Mouse (Mus musculus): ENCODE data around the gene Slc9a1. TPM values are rescaled to one million over a fixed set of nuclear protein-coding genes. Genes with fewer than 3 reads are reported as not detected.

Slc9a1 gene
- polyA plus RNA-seq, 1 experiment from 2014 or later = 6.9 TPM

DNA sequence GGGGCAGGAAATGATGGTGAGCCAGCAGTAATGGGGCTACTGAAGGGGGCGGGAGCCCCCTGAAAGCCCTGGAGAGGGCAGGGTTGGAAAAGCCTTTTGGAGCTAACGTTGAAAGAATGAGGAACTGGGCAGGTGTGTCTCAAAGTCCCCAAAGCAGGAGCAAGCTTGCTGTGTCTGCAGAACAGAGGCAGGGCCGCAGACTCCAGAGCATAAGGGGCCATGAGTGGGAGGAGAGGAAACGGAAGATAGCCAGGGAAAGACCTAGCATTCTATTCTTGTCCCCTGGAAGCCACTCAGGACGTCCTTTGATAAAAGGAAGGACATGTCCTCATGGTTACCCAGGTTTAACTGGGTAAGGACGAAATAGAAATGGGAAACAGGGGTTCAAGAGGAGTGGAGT, 93.7 kb downstream of the Slc9a1 start:
- DNase-seq (ENCODE audit: low spot score) (no peak), ATAC-seq (ENCODE audit: insufficient read depth, low FRiP score, low TSS enrichment) (no peak)
- H3K9me3 ChIP-seq (ENCODE audit: control insufficient read depth, low read length) = no peaks in the 10 kb centered on the region
- H3K9ac ChIP-seq (ENCODE audit: low read length) = no peak overlapping the region
- 65% methylated on average over 6 of the region's 6 CpGs for WGBS
- H3K27me3 ChIP-seq (ENCODE audit: control insufficient read depth, insufficient read depth, low read length) = no peaks in the 10 kb centered on the region
- no peak overlapping the region for H3K4me3 ChIP-seq (ENCODE audit: low read depth, low read length)
- H3K4me1 ChIP-seq (ENCODE audit: control insufficient read depth, insufficient read depth, low read length) = no peaks in the 10 kb centered on the region
- H3K27ac ChIP-seq (ENCODE audit: low read depth, low read length) = no peak overlapping the region
- H3K36me3 ChIP-seq (ENCODE audit: control insufficient read depth, insufficient read depth, low read length) = no peaks in the 10 kb centered on the region
- no peak overlapping the region for H3K4me2 ChIP-seq (ENCODE audit: low read depth)

DNA sequence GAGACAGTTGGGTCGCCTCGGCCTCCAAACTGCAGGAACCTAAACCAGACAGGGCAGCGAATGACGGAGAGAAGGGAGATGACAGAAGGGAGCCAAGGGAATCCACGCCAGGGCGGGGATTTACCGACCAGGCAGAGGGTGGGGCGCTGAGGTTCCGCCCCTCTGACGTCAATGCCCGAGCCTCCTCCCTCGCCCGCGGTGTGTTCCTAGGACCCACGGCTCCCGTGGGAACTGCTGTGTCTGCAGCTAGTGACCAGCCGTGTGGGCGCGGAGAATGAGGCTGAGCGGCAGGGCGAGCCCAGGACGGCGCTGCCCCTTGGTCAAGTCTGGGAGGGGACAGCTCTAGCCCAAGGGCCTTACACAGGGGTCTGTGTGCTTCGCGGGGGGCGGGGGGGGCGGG, 98.6 kb downstream of the Slc9a1 start:
- no peaks in the 10 kb centered on the region for H3K36me3 ChIP-seq (ENCODE audit: control insufficient read depth, insufficient read depth, low read length)
- peak overlapping the region; percentile 41 for H3K4me3 ChIP-seq (ENCODE audit: low read depth, low read length)
- H3K9me3 ChIP-seq (ENCODE audit: control insufficient read depth, low read length) = no peaks in the 10 kb centered on the region
- ATAC-seq (ENCODE audit: insufficient read depth, low FRiP score, low TSS enrichment) (peak; percentile 41; the same call in 1 of the 2 replicates), DNase-seq (ENCODE audit: low spot score) (peak; percentile 79)
- WGBS = 0% methylated on average over 26 of the region's 27 CpGs
- peak overlapping the region; percentile 3; the same call in 1 of the 2 replicates for H3K9ac ChIP-seq (ENCODE audit: low read length)
- H3K4me1 ChIP-seq (ENCODE audit: control insufficient read depth, insufficient read depth, low read length) = no peaks in the 10 kb centered on the region
- no peak overlapping the region for H3K27ac ChIP-seq (ENCODE audit: low read depth, low read length)
- H3K4me2 ChIP-seq (ENCODE audit: low read depth) = peak overlapping the region; percentile 83
- H3K27me3 ChIP-seq (ENCODE audit: control insufficient read depth, insufficient read depth, low read length) = peaks cover 3% of the 10 kb centered on the region; the same call in 1 of the 2 replicates

DNA sequence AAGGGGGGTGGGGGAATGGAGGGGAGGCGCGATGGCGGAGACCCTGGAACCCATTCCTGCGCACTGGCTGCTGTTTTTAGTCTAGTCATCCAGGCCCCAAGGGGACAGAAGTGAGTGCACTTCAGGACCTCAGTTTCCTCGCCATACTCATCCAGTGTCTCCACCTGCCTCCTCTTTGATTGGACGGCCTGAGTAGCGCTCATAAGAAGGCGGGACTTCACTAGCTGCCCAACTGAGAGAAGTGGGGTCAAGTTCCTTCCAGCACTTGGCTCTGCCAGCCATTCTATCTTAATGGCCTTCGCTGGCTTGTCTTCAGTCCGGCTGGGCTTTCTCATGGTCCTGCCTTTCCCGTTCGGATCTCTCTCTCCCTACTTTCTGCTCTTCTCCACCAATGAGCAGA, 99.6 kb downstream of the Slc9a1 start:
- no peak overlapping the region for H3K27ac ChIP-seq (ENCODE audit: low read depth, low read length)
- H3K4me1 ChIP-seq (ENCODE audit: control insufficient read depth, insufficient read depth, low read length) = no peaks in the 10 kb centered on the region
- DNase-seq (ENCODE audit: low spot score) (no peak), ATAC-seq (ENCODE audit: insufficient read depth, low FRiP score, low TSS enrichment) (no peak)
- 13% methylated on average over 12 of the region's 12 CpGs for WGBS
- H3K27me3 ChIP-seq (ENCODE audit: control insufficient read depth, insufficient read depth, low read length) = peaks cover 3% of the 10 kb centered on the region; the same call in 1 of the 2 replicates
- H3K4me2 ChIP-seq (ENCODE audit: low read depth) = no peak overlapping the region
- no peak overlapping the region for H3K9ac ChIP-seq (ENCODE audit: low read length)
- no peaks in the 10 kb centered on the region for H3K36me3 ChIP-seq (ENCODE audit: control insufficient read depth, insufficient read depth, low read length)
- H3K4me3 ChIP-seq (ENCODE audit: low read depth, low read length) = no peak overlapping the region
- no peaks in the 10 kb centered on the region for H3K9me3 ChIP-seq (ENCODE audit: control insufficient read depth, low read length)

DNA sequence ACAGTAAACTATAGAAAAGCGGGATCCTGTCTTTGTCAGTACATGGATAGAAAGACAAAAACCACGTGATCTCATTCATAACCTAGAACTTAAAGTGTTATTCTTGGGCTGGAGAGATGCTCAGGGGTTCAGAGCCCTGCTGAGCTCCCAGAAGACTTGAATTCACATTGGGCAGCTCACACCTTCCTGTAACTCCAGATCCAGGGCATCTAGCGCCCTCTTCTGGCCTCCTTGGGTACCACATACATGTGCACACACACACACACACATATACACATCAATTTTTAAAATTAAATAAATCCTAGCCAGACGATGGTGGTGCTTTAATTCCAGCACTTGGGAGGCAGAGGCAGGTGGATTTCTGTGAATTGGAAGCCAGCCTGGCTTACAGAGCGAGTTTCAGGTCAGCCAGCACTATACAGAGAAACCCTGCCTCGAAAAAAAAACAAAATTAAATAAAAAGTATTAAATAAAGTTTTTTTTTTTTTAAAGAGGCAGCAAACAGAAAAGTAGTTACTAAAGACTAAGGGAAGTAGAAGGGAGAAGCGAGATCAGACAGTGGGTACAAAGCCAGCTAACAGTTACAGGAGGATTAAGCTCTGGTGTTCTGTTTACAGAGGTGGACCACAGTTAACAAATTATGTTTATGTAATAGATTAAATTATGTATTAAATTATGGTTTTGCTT, 101.8 kb downstream of the Slc9a1 start:
- Histone ChIP-seq H3K4me2 (ENCODE audit: low read depth) (no peak overlapping the region), H3K4me3 (ENCODE audit: low read depth, low read length) (no peak overlapping the region), H3K27me3 (ENCODE audit: control insufficient read depth, insufficient read depth, low read length) (peaks cover 3% of the 10 kb centered on the region; the same call in 1 of the 2 replicates), H3K9ac (ENCODE audit: low read length) (no peak overlapping the region), H3K4me1 (ENCODE audit: control insufficient read depth, insufficient read depth, low read length) (no peaks in the 10 kb centered on the region), H3K27ac (ENCODE audit: low read depth, low read length) (no peak overlapping the region), H3K36me3 (ENCODE audit: control insufficient read depth, insufficient read depth, low read length) (no peaks in the 10 kb centered on the region), H3K9me3 (ENCODE audit: control insufficient read depth, low read length) (no peaks in the 10 kb centered on the region)
- ATAC-seq (ENCODE audit: insufficient read depth, low FRiP score, low TSS enrichment) = no peak
- 81% methylated on average over 7 of the region's 7 CpGs for WGBS
- DNase-seq (ENCODE audit: low spot score) = no peak

Small RNAs within 50 kb of the gene (microRNA-seq; reads per million reads assigned to microRNA genes)
- gene Mir5122 = 0.78 reads per million

Other genes starting within 250 kb of the Slc9a1 start
- 33.0 and 39.0 TPM in 2 replicates for gene Wasf2, start 239.2 kb upstream of the Slc9a1 start, polyA plus RNA-seq (2014; fragmentation: Nextera tagmentation; extraction: Ambion mirVana)
- 0.32 and 0.62 TPM in 2 replicates for gene Cd164l2, start 157.6 kb upstream of the Slc9a1 start, polyA plus RNA-seq (2014; fragmentation: Nextera tagmentation; extraction: Ambion mirVana)
- gene Gpr3, start 157.2 kb upstream of the Slc9a1 start, polyA plus RNA-seq (2014; fragmentation: Nextera tagmentation; extraction: Ambion mirVana) = 0.45 and 0.49 TPM in 2 replicates
- 1.5 and 2.7 TPM in 2 replicates for gene Map3k6, start 128.9 kb upstream of the Slc9a1 start, polyA plus RNA-seq (2014; fragmentation: Nextera tagmentation; extraction: Ambion mirVana)
- gene Sytl1, start 106.6 kb upstream of the Slc9a1 start, polyA plus RNA-seq (2014; fragmentation: Nextera tagmentation; extraction: Ambion mirVana) = 1.2 and 1.4 TPM in 2 replicates
- 79.0 and 91.0 TPM in 2 replicates for gene Tmem222, start 91.9 kb upstream of the Slc9a1 start, polyA plus RNA-seq (2014; fragmentation: Nextera tagmentation; extraction: Ambion mirVana)
- gene Wdtc1, start 16.2 kb upstream of the Slc9a1 start, polyA plus RNA-seq (2014; fragmentation: Nextera tagmentation; extraction: Ambion mirVana) = 26.4 and 27.0 TPM in 2 replicates
- gene Tent5b, start 110.4 kb downstream of the Slc9a1 start, polyA plus RNA-seq (2014; fragmentation: Nextera tagmentation; extraction: Ambion mirVana) = 0.20 and 0.38 TPM in 2 replicates
- 2.0 and 2.7 TPM in 2 replicates for gene Trnp1, start 128.8 kb downstream of the Slc9a1 start, polyA plus RNA-seq (2014; fragmentation: Nextera tagmentation; extraction: Ambion mirVana)
- 1.4 and 2.1 TPM in 2 replicates for gene Kdf1, start 149.3 kb downstream of the Slc9a1 start, polyA plus RNA-seq (2014; fragmentation: Nextera tagmentation; extraction: Ambion mirVana)
- gene Nudc, start 176.3 kb downstream of the Slc9a1 start, polyA plus RNA-seq (2014; fragmentation: Nextera tagmentation; extraction: Ambion mirVana) = 301 and 305 TPM in 2 replicates
- not detected in 2 replicates for gene Nr0b2, start 183.7 kb downstream of the Slc9a1 start, polyA plus RNA-seq (2014; fragmentation: Nextera tagmentation; extraction: Ambion mirVana)
- gene Gpatch3, start 205.0 kb downstream of the Slc9a1 start, polyA plus RNA-seq (2014; fragmentation: Nextera tagmentation; extraction: Ambion mirVana) = 8.5 and 10.7 TPM in 2 replicates
- gene Gpn2, start 214.7 kb downstream of the Slc9a1 start, polyA plus RNA-seq (2014; fragmentation: Nextera tagmentation; extraction: Ambion mirVana) = 24.6 and 31.9 TPM in 2 replicates
- 18.6 and 19.3 TPM in 2 replicates for gene Sfn, start 232.5 kb downstream of the Slc9a1 start, polyA plus RNA-seq (2014; fragmentation: Nextera tagmentation; extraction: Ambion mirVana)